Mouse (Mus musculus) small intestine, adult 2 months (tissue): ENCODE results near the gene H2-T3.
"Not testable (repeated sequence)": the region's sequence is repeated elsewhere in the genome, so short reads cannot be mapped to it uniquely, and the experiment has no call there.

Experiments
- CTCF ChIP-seq: fragments of 200-500 bp; IDR thresholded peaks from 2 replicates; pipeline ENCODE4 v1.5.1; 2012; ENCODE audit warnings: low read depth, mild to moderate bottlenecking, control low read depth, inconsistent platforms, low read length, moderate library complexity, mixed read lengths; ENCODE audit not compliant: insufficient replicate concordance, insufficient read length; ENCODE audit errors: extremely low read depth
- POLR2A ChIP-seq: fragments of 200-500 bp; IDR thresholded peaks from 2 replicates; pipeline ENCODE4 v1.6.1; 2012; ENCODE audit warnings: low read depth, mild to moderate bottlenecking, control low read depth, inconsistent platforms, low read length, moderate library complexity

- not testable (repeated sequence) for TF ChIP-seq CTCF, POLR2A
Observed at GRCm38 (mm10) chr17:36136299-36136848, 53.7 kb downstream of the H2-T3 start.
